Mouse (Mus musculus) spleen, adult 2 months (tissue): ENCODE measurements around the gene Chsy1. TPM values are rescaled to one million over a fixed set of nuclear protein-coding genes. Genes with fewer than 3 reads are reported as not detected.
A peak's percentile ranks its signal among the peaks of the same experiment; 100 is the strongest.
"Not testable (repeated sequence)": the region's sequence is repeated elsewhere in the genome, so short reads cannot be mapped to it uniquely, and the experiment has no call there.

Experiments
- DNase-seq, 2 experiments: peaks; one replicate each; pipeline versions ENCODE4 v3.0.0 to v3.0.0-alpha.2; 2012 to 2021; ENCODE audit warnings: low spot score in 2 of 2, low read depth in 1 of 2
- H3K27ac ChIP-seq: fragments of 200-500 bp; 2 replicates; pipeline ENCODE4 v1.5.1; 2012; ENCODE audit warnings: low read length, inconsistent platforms; ENCODE audit not compliant: insufficient read depth
- H3K27me3 ChIP-seq: fragments of 200-500 bp; 2 replicates; pipeline ENCODE4 v1.6.1; 2012; ENCODE audit warnings: mild to moderate bottlenecking, moderate library complexity, low read length, inconsistent platforms; ENCODE audit not compliant: control insufficient read depth, insufficient read depth
- H3K36me3 ChIP-seq: fragments of 200-500 bp; 2 replicates; pipeline ENCODE4 v1.6.1; 2012; ENCODE audit warnings: mild to moderate bottlenecking, low read length, inconsistent platforms; ENCODE audit not compliant: control insufficient read depth, insufficient read depth
- H3K4me1 ChIP-seq: fragments of 200-500 bp; 2 replicates; pipeline ENCODE4 v1.6.1; 2011; ENCODE audit warnings: inconsistent platforms; ENCODE audit not compliant: control insufficient read depth, insufficient read depth, insufficient read length
- H3K4me3 ChIP-seq: fragments of 200-500 bp; 2 replicates; pipeline ENCODE4 v1.5.1; 2011; ENCODE audit warnings: mild to moderate bottlenecking, inconsistent platforms; ENCODE audit not compliant: insufficient read depth, insufficient read length; ENCODE audit errors: extremely low read depth
- CTCF ChIP-seq: fragments of 200-500 bp; IDR thresholded peaks from 2 replicates; pipeline ENCODE4 v1.5.1; 2011; ENCODE audit warnings: mild to moderate bottlenecking, inconsistent platforms; ENCODE audit not compliant: insufficient read depth, insufficient read length, insufficient replicate concordance; ENCODE audit errors: extremely low read depth
- POLR2A ChIP-seq: fragments of 200-500 bp; IDR thresholded peaks from 2 replicates; pipeline ENCODE4 v1.6.1; 2011; ENCODE audit warnings: low read depth, low read length, inconsistent platforms
- WGBS: fragments of 180-500 bp; shearing (Covaris S2); methylation state at CpG from one replicate; pipeline ENCODE4 v1.1.7; 2018; 5-methylcytosine and 5-hydroxymethylcytosine counted together
- polyA plus RNA-seq: library from polyadenylated mRNA; depleted of rRNA; stranded (reverse); fragments of >200 nt; gene quantifications from 2 replicates; pipeline ENCODE4 v1.2.3, GENCODE M21; 2012

Gene Chsy1
- polyA plus RNA-seq, 1 experiment: 9.0 TPM

DNA sequence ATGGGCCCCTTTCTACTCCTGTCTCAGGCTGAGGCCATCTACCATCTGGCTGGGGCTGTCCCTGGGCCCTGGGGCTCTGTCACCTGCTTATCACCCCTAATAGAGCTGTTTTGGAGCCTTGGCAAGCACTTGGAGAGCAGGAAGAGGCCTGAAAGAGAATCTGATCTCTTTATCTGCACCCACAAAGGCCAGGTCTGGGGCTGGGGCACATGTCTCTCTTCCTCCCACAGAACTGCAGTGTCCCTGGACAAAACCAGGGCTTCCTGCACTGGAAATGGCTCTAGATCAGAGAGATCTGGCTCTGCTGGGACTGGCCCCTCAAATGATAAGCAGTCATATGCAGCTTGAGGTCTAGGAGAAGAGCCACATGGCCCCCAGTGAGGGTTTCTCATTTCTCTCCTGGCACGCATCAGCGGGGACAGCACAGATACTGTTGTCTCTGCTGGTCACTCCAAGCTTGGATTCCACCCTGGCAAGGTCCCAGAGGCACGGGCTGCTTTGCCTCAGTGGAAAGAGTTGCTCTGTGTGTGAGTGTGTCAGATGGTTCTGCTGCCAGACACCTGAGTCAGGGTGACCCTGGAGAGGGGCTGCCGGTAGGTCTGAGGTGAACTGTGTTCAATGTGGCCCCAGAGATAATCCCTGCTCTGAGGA, 78.4 kb downstream of the Chsy1 start:
- no peaks in the 10 kb centered on the region for H3K27me3 ChIP-seq
- H3K4me3 ChIP-seq: no peak overlapping the region
- TF ChIP-seq POLR2A: no peak
- TF ChIP-seq CTCF: no peak
- H3K36me3 ChIP-seq: no peaks in the 10 kb centered on the region
- H3K4me1 ChIP-seq: peaks cover 9% of the 10 kb centered on the region; the same call in 1 of the 2 replicates
- no peak for DNase-seq
- WGBS: 85% methylated on average over 4 of the region's 4 CpGs
- H3K27ac ChIP-seq: no peak overlapping the region

DNA sequence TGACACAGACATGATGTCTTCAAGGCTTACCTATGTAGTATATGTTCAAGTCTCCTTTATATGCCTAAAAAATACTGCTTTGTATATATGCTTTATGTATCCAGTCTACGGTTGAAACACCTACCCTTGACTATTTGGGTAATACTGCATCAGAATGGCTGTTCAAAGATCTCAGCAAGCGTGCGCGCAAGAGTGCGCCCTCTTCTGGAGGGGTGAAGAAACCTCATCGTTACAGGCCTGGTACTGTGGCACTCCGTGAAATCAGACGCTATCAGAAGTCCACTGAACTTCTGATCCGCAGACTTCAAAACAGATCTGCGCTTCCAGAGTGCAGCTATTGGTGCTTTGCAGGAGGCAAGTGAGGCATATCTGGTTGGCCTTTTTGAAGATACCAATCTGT, 81.1 kb downstream of the Chsy1 start:
- not testable (repeated sequence) for H3K36me3 ChIP-seq, H3K27ac ChIP-seq, H3K4me3 ChIP-seq, H3K27me3 ChIP-seq, DNase-seq
- peaks cover 26% of the 10 kb centered on the region; the same call in 1 of the 2 replicates for H3K4me1 ChIP-seq
- WGBS: 85% methylated on average over 10 of the region's 10 CpGs
- TF ChIP-seq CTCF: peak; percentile 22; the same call in 1 of the 2 replicates

- H3K27ac ChIP-seq: peak overlapping the region; percentile 66
- peak; percentile 71 to 80 for DNase-seq
- H3K36me3 ChIP-seq: no peaks in the 10 kb centered on the region
- 0 out of 2 replicates have a peak overlapping the region, but pooled peaks have one; percentile 19 for H3K4me3 ChIP-seq
- peaks cover 49% of the 10 kb centered on the region for H3K4me1 ChIP-seq
- no peaks in the 10 kb centered on the region for H3K27me3 ChIP-seq
- TF ChIP-seq CTCF: no peak
- no peak for TF ChIP-seq POLR2A
- 19% methylated on average over 3 of the region's 3 CpGs for WGBS
Measured at GRCm38 (mm10) chr7:66194511-66194910, 85.2 kb downstream of the Chsy1 start.

DNA sequence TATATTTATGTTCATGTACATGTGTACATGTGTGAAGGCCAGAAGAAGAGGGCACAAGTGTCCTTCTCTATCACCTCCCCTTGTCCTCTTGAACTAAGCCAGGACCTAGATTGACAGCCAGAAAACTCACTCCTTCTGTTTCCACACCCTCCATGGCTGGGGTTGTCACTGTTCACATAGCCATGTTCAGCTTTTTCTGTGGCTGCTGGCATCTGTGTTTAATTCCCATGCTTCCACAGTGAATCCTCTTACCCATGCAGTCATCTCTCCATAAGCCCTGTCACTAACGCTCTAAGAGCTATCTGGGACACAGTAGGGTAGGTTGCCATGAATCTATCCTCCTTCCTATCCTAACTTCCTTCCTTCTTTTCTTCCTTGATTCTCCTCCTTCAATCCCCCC, 86.6 kb downstream of the Chsy1 start:
- Histone ChIP-seq H3K36me3 (no peaks in the 10 kb centered on the region), H3K27me3 (no peaks in the 10 kb centered on the region), H3K4me3 (no peak overlapping the region), H3K27ac (peak overlapping the region; percentile 25), H3K4me1 (peaks cover 61% of the 10 kb centered on the region)
- 84% methylated on average over 1 of the region's 1 CpGs for WGBS
- no peak for DNase-seq
- TF ChIP-seq CTCF (no peak), POLR2A (no peak)

DNA sequence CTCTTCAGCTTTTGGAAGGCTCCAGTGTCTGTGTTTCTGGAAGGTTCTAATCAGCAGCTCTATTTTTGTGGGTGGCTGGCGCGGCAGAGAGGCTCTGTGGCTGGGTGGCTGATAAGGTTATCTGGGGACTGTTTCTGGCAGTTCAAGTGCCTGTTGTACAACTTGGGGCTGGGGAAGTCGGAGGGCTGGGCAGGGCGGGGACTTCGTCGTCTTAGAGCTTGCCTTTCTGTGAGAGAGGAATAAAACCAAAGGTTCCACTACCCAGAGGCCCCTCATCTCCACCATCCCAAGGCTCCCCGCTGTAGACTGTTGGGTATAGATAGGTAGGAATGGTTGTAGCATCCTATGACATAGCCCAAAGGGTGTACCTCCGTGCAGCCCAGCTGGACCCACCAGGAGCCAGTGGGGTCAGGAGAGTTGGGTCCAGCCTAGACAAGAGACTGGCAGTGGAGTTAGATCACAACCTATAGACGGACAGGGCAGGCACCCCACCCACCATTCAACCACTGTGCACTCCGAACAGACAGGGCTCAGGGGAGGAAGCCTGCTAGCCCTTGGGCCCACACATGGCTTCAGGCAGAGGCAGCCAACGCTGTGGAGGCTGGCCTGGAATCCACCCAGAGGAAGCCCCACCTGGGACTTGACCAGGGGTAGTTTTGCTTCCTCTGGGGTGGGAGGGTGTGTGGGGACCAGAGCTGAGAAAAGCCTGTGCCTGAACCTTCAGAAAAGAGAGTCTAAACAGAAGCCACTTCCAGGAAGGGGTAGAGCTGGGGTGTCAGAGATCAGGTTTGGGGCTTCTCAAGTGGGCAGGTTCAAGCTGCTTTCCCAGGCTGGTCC, 87.5 kb downstream of the Chsy1 start:
- WGBS: 15% methylated on average over 11 of the region's 11 CpGs
- DNase-seq: peak in 1 of 2 experiments; percentile 50
- no peaks in the 10 kb centered on the region for H3K27me3 ChIP-seq
- peak overlapping the region; percentile 75 for H3K27ac ChIP-seq
- H3K36me3 ChIP-seq: no peaks in the 10 kb centered on the region
- no peak overlapping the region for H3K4me3 ChIP-seq
- no peak for TF ChIP-seq POLR2A
- TF ChIP-seq CTCF: no peak
- H3K4me1 ChIP-seq: peaks cover 70% of the 10 kb centered on the region

DNA sequence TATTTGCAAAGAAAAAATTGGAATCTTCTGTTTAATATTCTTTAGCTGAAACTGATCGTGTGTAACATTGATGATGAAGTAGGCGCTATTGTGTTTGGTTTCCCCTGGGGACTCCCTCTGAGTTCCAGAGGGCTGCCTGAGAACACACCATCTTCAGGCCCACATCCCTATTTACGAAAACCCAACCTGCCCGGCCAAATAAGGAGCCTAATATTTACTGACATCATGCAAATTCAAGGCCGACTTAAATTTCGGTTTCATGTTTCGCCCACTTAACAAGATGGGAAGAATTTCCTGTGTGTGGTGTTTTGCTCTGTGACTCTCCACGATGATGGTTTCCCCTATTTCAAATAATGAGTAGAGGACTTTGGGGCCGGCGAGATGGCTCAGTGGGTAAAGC, 89.1 kb downstream of the Chsy1 start:
- Histone ChIP-seq H3K27me3 (no peaks in the 10 kb centered on the region), H3K4me1 (peaks cover 66% of the 10 kb centered on the region), H3K4me3 (no peak overlapping the region), H3K27ac (peak overlapping the region; percentile 73), H3K36me3 (no peaks in the 10 kb centered on the region)
- TF ChIP-seq POLR2A: no peak
- TF ChIP-seq CTCF: no peak
- DNase-seq: no peak
- 36% methylated on average over 10 of the region's 10 CpGs for WGBS

GRCm38 (mm10) chr7:66199391-66199831, 90.1 kb downstream of the Chsy1 start:
- TF ChIP-seq CTCF: no peak
- TF ChIP-seq POLR2A: no peak
- DNase-seq: no peak
- Histone ChIP-seq H3K27me3 (no peaks in the 10 kb centered on the region), H3K4me3 (no peak overlapping the region), H3K4me1 (peaks cover 57% of the 10 kb centered on the region), H3K27ac (peak overlapping the region; percentile 73), H3K36me3 (no peaks in the 10 kb centered on the region)
- 63% methylated on average over 5 of the region's 5 CpGs for WGBS
